Mouse (Mus musculus): Measurements from ENCODE around the gene Zcchc3.

GRCm38 (mm10) chr2:152392786-152393185 is 22.0 kb downstream of the Zcchc3 start:
- TF ChIP-seq CTCF (IDR thresholded peaks at IDR 0.05) (peak; percentile 94), EP300 (IDR thresholded peaks at IDR 0.05) (no peak)

Measured in lung, postnatal 0 days (tissue).